Mouse (Mus musculus) erythroblast, embryonic 14.5 days (primary cell): ENCODE results near the gene Utrn.

ENCODE experiments used
- GATA1 ChIP-seq: IDR thresholded peaks from 2 replicates; pipeline ENCODE4 v1.6.1; 2012; ENCODE audit warnings: low read length, inconsistent platforms, mixed read lengths
- TAL1 ChIP-seq: IDR thresholded peaks from 3 replicates; pipeline ENCODE4 v1.6.1; 2012; ENCODE audit warnings: low read length, inconsistent platforms, mixed read lengths

- TF ChIP-seq TAL1 (no peak), GATA1 (no peak)
Observed at GRCm38 (mm10) chr10:12785299-12785698, 83.9 kb downstream of the Utrn start.
